ENCODE assay signal across 1 mouse cellular context in the genomic region with DNA sequence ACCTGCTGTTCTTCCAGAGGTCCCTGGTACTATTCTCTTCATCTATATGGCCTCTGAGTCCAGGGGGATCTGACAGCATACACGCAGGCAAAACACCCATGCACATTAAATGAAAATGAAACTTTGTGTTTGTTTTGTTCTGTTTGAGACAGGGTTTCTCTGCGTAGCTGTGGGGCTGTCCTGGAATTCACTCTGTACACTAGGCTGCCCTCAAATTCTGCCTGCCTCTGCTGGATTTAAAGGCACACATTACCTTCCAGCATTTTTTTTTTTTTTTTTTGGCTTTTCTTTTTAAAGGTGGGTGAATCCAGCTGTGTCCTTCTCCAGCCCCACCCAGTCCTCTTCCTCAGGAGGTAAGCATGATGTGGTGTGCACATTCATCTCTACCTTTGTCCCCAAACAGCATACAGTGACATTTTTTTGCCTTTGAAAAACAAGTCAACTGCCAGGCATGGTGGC.
TF ChIP-seq lines count a peak whose summit lies in the region.

No protein-coding gene starts in this region.

TF ChIP-seq in CH12.LX, 34 proteins besides CTCF, POLR2A, EP300 and RAD21 (continued from another document):
- no peak for TF ChIP-seq POLR2AphosphoS2 (IDR thresholded peaks at IDR 0.05; ENCODE audit: low read depth, low read length)
- no peak for TF ChIP-seq TBP (conservative IDR thresholded peaks at IDR 0.05; ENCODE audit: low read depth, low read length)
